Mouse (Mus musculus): ENCODE measurements around the gene Ppp6r2. TPM values are rescaled to one million over a fixed set of nuclear protein-coding genes. Genes with fewer than 3 reads are reported as not detected.
A peak's percentile ranks its signal among the peaks of the same experiment; 100 is the strongest.

The Ppp6r2 gene
- polyA plus RNA-seq, 1 experiment from 2014 or later = 76.9 TPM

DNA sequence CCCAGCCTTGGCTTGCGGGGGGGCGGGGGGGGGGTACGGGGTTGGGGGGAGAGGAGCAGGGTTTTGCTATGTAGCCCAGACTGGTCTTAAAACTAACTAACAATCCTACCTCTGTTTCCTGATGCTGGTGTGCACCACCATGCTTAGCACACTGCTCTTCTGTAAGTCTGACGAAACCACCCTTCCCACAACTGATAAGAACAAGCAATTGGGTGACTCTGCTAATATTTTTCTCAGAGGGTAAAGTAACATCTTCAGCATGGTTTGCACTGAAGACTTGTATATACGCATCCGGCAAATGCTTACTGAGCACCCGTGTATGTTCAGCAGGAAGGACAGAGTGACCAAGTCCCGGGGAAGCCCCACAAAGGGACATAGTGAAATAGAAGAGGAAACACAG lies 109.9 kb downstream of the Ppp6r2 start:
- WGBS = 82% methylated on average over 8 of the region's 8 CpGs
- no peak overlapping the region for H3K4me3 ChIP-seq

DNA sequence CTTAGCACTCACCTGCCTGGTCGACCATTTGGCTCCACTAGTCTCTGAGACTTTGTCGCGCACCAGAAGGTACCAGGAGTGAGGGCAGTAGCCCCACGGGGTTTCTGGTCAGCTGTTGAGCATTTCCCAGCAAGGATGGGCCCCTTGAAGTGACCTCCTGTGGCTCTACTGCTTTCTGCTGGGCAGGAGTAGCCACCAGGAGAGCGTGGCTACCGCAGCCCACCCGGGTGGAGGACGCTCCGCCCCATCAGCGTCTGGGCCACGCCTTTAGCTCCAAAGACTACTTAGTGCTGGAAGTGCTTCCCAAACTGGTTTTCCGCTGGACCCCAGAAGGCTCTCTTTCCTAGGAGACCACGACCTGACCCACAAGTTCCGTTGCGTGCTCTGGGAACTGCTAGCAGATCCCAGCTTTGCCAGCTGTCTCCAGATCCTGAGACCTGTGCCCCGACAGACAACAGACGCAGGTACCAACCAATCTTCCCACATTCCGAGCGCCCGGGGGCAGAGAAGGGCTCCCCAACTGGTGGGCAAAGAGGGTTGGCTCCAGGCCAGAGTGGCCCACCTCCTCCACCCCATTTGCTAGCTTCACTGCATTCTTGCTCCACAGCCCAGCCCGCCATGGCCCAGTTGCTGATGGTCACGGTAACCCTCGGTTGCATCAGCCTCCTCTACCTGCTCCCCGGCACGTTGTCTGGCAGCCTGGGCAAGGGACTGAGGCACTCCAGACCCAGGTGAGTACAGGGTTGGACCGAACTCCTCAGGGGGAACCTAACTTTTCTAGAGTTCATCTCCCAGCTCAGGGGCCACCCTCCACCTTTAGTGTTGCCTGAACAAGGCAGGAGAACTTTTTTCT lies 111.5 kb downstream of the Ppp6r2 start, which contains the start of gene Adm2:
TSS of gene Adm2 (plus strand) at position 51 of the 853 bp plus-strand sequence.
- WGBS = 9% methylated on average over 26 of the region's 26 CpGs
- ATAC-seq (ENCODE audit: low read depth) = no peak
- H3K4me3 ChIP-seq = peak within 1 kb of the TSS; percentile 8; the same call in 1 of the 2 replicates
- peak within 1 kb of the TSS; percentile 22; the same call in 1 of the 2 replicates for H3K9ac ChIP-seq
- no peaks in the 10 kb centered on the region for H3K9me3 ChIP-seq
- H3K4me1 ChIP-seq (replicated peaks) = peaks cover 7% of the 10 kb centered on the region; the same call in 1 of the 2 replicates
- peak within 1 kb of the TSS; percentile 28 for H3K4me2 ChIP-seq
- no peak within 1 kb of the TSS for H3K27ac ChIP-seq (replicated peaks)
- H3K36me3 ChIP-seq = no peaks in the 10 kb centered on the region
- peaks cover 14% of the 10 kb centered on the region for H3K27me3 ChIP-seq

More for the DNA sequence above, 109.9 kb downstream of the Ppp6r2 start:
- Histone ChIP-seq H3K4me2 (no peak overlapping the region), H3K9me3 (no peaks in the 10 kb centered on the region), H3K27me3 (peaks cover 14% of the 10 kb centered on the region), H3K36me3 (no peaks in the 10 kb centered on the region), H3K27ac (replicated peaks) (no peak overlapping the region), H3K4me1 (replicated peaks) (peaks cover 7% of the 10 kb centered on the region; the same call in 1 of the 2 replicates), H3K9ac (no peak overlapping the region)
- ATAC-seq (ENCODE audit: low read depth) = no peak

DNA sequence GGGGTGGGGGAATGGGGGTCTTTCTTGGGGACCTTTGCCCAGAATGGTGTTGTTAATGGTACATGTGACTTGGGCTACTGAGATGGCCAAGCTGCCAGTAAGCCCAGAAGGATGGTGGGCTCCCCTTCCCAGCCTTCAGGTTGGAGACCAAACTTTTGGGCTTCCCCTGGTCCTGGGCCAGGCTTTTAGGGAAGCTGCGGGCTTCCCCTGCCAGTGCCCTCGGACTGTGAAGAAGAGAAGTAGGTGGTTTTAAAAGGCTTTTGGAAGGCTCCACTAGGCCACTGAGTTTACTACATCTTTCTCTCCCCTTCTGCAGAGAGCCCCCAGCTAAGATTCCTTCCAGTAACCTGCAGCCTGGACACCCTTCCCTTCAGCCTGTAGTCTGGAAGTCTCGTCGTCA lies 112.3 kb downstream of the Ppp6r2 start:
- H3K4me3 ChIP-seq = no peak overlapping the region
- peaks cover 14% of the 10 kb centered on the region for H3K27me3 ChIP-seq
- H3K4me2 ChIP-seq = no peak overlapping the region
- no peak overlapping the region for H3K27ac ChIP-seq (replicated peaks)
- no peaks in the 10 kb centered on the region for H3K9me3 ChIP-seq
- H3K9ac ChIP-seq = no peak overlapping the region
- peaks cover 7% of the 10 kb centered on the region; the same call in 1 of the 2 replicates for H3K4me1 ChIP-seq (replicated peaks)
- 91% methylated on average over 4 of the region's 4 CpGs for whole genome bisulfite sequencing
- no peak for ATAC-seq (ENCODE audit: low read depth)
- no peaks in the 10 kb centered on the region for H3K36me3 ChIP-seq

DNA sequence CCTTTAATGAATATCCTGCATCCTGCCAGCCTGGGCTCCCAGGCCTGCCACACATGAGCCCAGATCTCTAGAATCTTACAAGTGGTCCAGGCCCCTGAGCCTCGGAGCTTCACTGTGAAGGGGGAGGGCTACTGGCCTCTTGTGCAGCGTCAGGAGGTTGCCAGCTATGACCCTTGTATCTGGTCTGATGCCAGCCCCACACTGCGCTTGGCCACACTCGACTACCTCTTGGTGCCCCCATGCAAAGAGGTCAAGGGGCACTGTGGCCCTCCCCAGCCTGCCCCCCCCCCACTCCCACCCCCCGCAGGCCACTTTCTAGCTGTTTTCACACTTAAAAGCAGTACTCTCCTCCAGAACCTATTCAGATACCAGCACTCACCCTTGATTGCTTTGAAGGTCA lies 115.1 kb downstream of the Ppp6r2 start:
- WGBS = 65% methylated on average over 5 of the region's 5 CpGs
- H3K36me3 ChIP-seq = no peaks in the 10 kb centered on the region
- no peak overlapping the region for H3K4me3 ChIP-seq
- no peaks in the 10 kb centered on the region for H3K9me3 ChIP-seq
- H3K27me3 ChIP-seq = peaks cover 14% of the 10 kb centered on the region
- no peak overlapping the region for H3K27ac ChIP-seq (replicated peaks)
- H3K4me2 ChIP-seq = no peak overlapping the region
- no peak for ATAC-seq (ENCODE audit: low read depth)
- H3K4me1 ChIP-seq (replicated peaks) = peaks cover 7% of the 10 kb centered on the region; the same call in 1 of the 2 replicates
- no peak overlapping the region for H3K9ac ChIP-seq

DNA sequence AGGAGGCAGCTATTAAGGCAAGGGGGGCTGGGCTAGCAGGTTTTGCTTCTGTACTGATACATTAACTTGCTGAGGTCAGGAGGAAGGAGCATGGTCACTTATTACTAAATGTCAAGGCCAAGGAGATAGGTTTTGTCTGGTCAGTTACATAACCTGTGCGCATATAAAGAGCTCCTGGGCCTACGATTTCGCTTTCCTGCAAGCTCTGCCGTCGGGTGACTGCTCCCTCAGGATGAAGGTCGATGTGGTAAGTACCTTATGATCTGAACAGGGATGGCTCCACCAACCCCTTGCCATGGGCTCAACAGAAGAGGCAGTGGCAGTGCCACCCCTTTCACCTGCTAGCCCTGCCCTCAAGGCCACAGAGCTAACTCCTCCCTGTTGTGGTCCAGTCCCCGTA lies 122.9 kb downstream of the Ppp6r2 start, which contains the start of gene Miox:
TSS of gene Miox (plus strand) at position 128 of the 400 bp plus-strand sequence.
- no peak within 1 kb of the TSS for H3K4me3 ChIP-seq
- no peak within 1 kb of the TSS for H3K27ac ChIP-seq (replicated peaks)
- H3K9me3 ChIP-seq = no peaks in the 10 kb centered on the region
- no peak within 1 kb of the TSS for H3K4me2 ChIP-seq
- H3K27me3 ChIP-seq = no peaks in the 10 kb centered on the region
- 84% methylated on average over 7 of the region's 7 CpGs for WGBS
- no peaks in the 10 kb centered on the region for H3K36me3 ChIP-seq
- H3K4me1 ChIP-seq (replicated peaks) = no peaks in the 10 kb centered on the region
- no peak for ATAC-seq (ENCODE audit: low read depth)
- H3K9ac ChIP-seq = no peak within 1 kb of the TSS

DNA sequence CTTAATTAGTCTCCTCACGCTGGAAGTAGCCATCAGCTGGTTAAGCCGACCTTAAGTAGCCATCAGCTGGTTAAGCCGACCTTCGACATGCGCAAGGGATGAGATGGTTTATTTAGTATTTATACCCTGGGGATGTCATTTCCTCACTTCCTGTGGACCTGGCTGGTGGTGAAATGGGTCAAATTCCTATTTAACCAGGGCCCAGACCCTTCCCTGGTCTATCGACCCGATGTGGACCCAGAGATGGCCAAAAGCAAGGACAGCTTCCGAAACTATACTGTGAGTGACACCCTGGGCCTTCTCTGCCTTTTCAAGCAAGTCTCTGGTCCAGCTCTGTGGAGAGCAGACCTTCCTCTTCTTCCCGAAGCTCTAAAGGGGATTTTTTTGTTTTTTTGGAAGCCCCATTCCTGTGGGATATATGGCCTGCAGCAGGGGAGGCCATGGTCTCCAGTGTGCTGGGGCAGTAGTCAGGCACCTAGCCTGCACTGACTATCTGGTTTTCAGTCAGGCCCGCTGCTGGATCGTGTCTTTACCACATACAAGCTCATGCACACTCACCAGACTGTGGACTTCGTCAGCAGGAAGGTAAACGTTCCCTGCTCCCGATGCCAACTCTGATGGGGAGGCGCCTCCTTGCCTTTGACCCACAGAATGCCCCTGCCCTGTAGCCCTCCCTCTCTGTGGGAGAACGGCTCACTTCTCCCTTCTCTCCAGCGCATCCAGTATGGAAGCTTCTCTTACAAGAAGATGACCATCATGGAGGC lies 123.6 kb downstream of the Ppp6r2 start:
- no peak overlapping the region for H3K9ac ChIP-seq
- ATAC-seq (ENCODE audit: low read depth) = no peak
- 85% methylated on average over 17 of the region's 17 CpGs for WGBS
- H3K36me3 ChIP-seq = no peaks in the 10 kb centered on the region
- H3K27ac ChIP-seq (replicated peaks) = no peak overlapping the region
- H3K4me1 ChIP-seq (replicated peaks) = no peaks in the 10 kb centered on the region
- H3K27me3 ChIP-seq = no peaks in the 10 kb centered on the region
- no peak overlapping the region for H3K4me3 ChIP-seq
- H3K9me3 ChIP-seq = no peaks in the 10 kb centered on the region
- H3K4me2 ChIP-seq = no peak overlapping the region

DNA sequence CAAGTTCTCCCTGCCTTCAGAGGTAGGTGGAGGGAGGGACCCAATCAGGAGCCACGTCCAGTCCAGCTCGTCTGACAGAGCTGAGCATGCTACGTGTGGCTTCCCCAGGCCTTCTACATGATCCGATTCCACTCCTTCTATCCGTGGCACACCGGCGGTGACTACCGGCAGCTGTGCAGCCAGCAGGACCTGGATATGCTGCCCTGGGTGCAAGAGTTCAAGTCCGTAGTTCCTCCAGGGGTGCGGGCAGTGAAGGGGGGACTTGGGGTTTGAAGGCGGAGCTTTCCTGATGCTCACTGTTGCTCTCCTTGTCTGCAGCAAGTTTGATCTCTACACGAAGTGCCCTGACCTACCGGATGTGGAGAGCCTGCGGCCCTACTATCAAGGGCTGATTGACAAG lies 125.1 kb downstream of the Ppp6r2 start:
- Histone ChIP-seq H3K36me3 (no peaks in the 10 kb centered on the region), H3K27me3 (no peaks in the 10 kb centered on the region), H3K4me3 (no peak overlapping the region), H3K4me2 (no peak overlapping the region), H3K4me1 (replicated peaks) (no peaks in the 10 kb centered on the region), H3K9me3 (no peaks in the 10 kb centered on the region), H3K9ac (no peak overlapping the region), H3K27ac (replicated peaks) (no peak overlapping the region)
- 89% methylated on average over 14 of the region's 14 CpGs for WGBS
- no peak for ATAC-seq (ENCODE audit: low read depth)

Small RNAs within 50 kb of the gene (microRNA-seq; reads per million reads assigned to microRNA genes)
- 2.5 reads per million, percentile 10 among the genes with 10 or more reads in this experiment for gene Mir6958
- not detected for gene Mir6959
- 0.44 reads per million for gene Mir7118

Other genes starting within 250 kb of the Ppp6r2 start
- gene Mlc1, start 232.5 kb upstream of the Ppp6r2 start, polyA plus RNA-seq (2015; fragmentation: Nextera tagmentation; extraction: Ambion mirVana) = 6.7 and 8.0 TPM in 2 replicates
- 0.11 TPM in 1 of 2 replicates, not detected in the other for gene Mov10l1, start 228.6 kb upstream of the Ppp6r2 start, polyA plus RNA-seq (2015; fragmentation: Nextera tagmentation; extraction: Ambion mirVana)
- 2.8 and 3.4 TPM in 2 replicates for gene Panx2, start 151.8 kb upstream of the Ppp6r2 start, polyA plus RNA-seq (2015; fragmentation: Nextera tagmentation; extraction: Ambion mirVana)
- gene Trabd, start 136.4 kb upstream of the Ppp6r2 start, polyA plus RNA-seq (2015; fragmentation: Nextera tagmentation; extraction: Ambion mirVana) = 39.6 and 46.8 TPM in 2 replicates
- gene Selenoo, start 122.5 kb upstream of the Ppp6r2 start, polyA plus RNA-seq (2015; fragmentation: Nextera tagmentation; extraction: Ambion mirVana) = 21.0 and 21.9 TPM in 2 replicates
- gene Tubgcp6, start 88.4 kb upstream of the Ppp6r2 start, polyA plus RNA-seq (2015; fragmentation: Nextera tagmentation; extraction: Ambion mirVana) = 15.8 and 16.7 TPM in 2 replicates
- gene Hdac10, start 82.9 kb upstream of the Ppp6r2 start, polyA plus RNA-seq (2015; fragmentation: Nextera tagmentation; extraction: Ambion mirVana) = 23.9 and 26.7 TPM in 2 replicates
- 6.7 and 7.0 TPM in 2 replicates for gene Mapk12, start 70.8 kb upstream of the Ppp6r2 start, polyA plus RNA-seq (2015; fragmentation: Nextera tagmentation; extraction: Ambion mirVana)
- 35.8 and 40.2 TPM in 2 replicates for gene Mapk11, start 61.9 kb upstream of the Ppp6r2 start, polyA plus RNA-seq (2015; fragmentation: Nextera tagmentation; extraction: Ambion mirVana)
- 89.8 and 94.5 TPM in 2 replicates for gene Plxnb2, start 30.8 kb upstream of the Ppp6r2 start, polyA plus RNA-seq (2015; fragmentation: Nextera tagmentation; extraction: Ambion mirVana)
- 68.9 and 71.8 TPM in 2 replicates for gene Dennd6b, start 15.1 kb upstream of the Ppp6r2 start, polyA plus RNA-seq (2015; fragmentation: Nextera tagmentation; extraction: Ambion mirVana)
- gene Sbf1, start 103.8 kb downstream of the Ppp6r2 start, polyA plus RNA-seq (2015; fragmentation: Nextera tagmentation; extraction: Ambion mirVana) = 81.8 and 90.0 TPM in 2 replicates
- gene Adm2, start 111.2 kb downstream of the Ppp6r2 start, polyA plus RNA-seq (2015; fragmentation: Nextera tagmentation; extraction: Ambion mirVana) = not detected in 2 replicates
- gene Miox, start 122.8 kb downstream of the Ppp6r2 start, polyA plus RNA-seq (2015; fragmentation: Nextera tagmentation; extraction: Ambion mirVana) = not detected in 2 replicates
- 34.1 and 35.1 TPM in 2 replicates for gene Lmf2, start 144.1 kb downstream of the Ppp6r2 start, polyA plus RNA-seq (2015; fragmentation: Nextera tagmentation; extraction: Ambion mirVana)
- gene Ncaph2, start 144.2 kb downstream of the Ppp6r2 start, polyA plus RNA-seq (2015; fragmentation: Nextera tagmentation; extraction: Ambion mirVana) = 101 and 117 TPM in 2 replicates
- 10.9 and 11.3 TPM in 2 replicates for gene Sco2, start 162.3 kb downstream of the Ppp6r2 start, polyA plus RNA-seq (2015; fragmentation: Nextera tagmentation; extraction: Ambion mirVana)
- 2.0 and 2.2 TPM in 2 replicates for gene Tymp, start 165.5 kb downstream of the Ppp6r2 start, polyA plus RNA-seq (2015; fragmentation: Nextera tagmentation; extraction: Ambion mirVana)
- gene Odf3b, start 167.7 kb downstream of the Ppp6r2 start, polyA plus RNA-seq (2015; fragmentation: Nextera tagmentation; extraction: Ambion mirVana) = 0.27 and 1.9 TPM in 2 replicates
- gene Klhdc7b, start 173.4 kb downstream of the Ppp6r2 start, polyA plus RNA-seq (2015; fragmentation: Nextera tagmentation; extraction: Ambion mirVana) = not detected in 2 replicates
- not detected in 2 replicates for gene Syce3, start 198.9 kb downstream of the Ppp6r2 start, polyA plus RNA-seq (2015; fragmentation: Nextera tagmentation; extraction: Ambion mirVana)
- 0.73 and 1.7 TPM in 2 replicates for gene Cpt1b, start 214.3 kb downstream of the Ppp6r2 start, polyA plus RNA-seq (2015; fragmentation: Nextera tagmentation; extraction: Ambion mirVana)
- 6.1 and 7.3 TPM in 2 replicates for gene C730034F03Rik, start 218.0 kb downstream of the Ppp6r2 start, polyA plus RNA-seq (2015; fragmentation: Nextera tagmentation; extraction: Ambion mirVana)
- 0.17 TPM in 1 of 2 replicates, not detected in the other for gene Gm44502, start 218.1 kb downstream of the Ppp6r2 start, polyA plus RNA-seq (2015; fragmentation: Nextera tagmentation; extraction: Ambion mirVana)
- gene Chkb, start 218.4 kb downstream of the Ppp6r2 start, polyA plus RNA-seq (2015; fragmentation: Nextera tagmentation; extraction: Ambion mirVana) = 81.4 and 82.2 TPM in 2 replicates
- 77.3 and 78.0 TPM in 2 replicates for gene Mapk8ip2, start 242.4 kb downstream of the Ppp6r2 start, polyA plus RNA-seq (2015; fragmentation: Nextera tagmentation; extraction: Ambion mirVana)